Mouse (Mus musculus) testis, adult 2 months (tissue): ENCODE data around the gene Mvb12b.

Source experiments
- CTCF ChIP-seq: fragments of 200-500 bp; IDR thresholded peaks from 2 replicates; pipeline ENCODE4 v1.5.1; 2012; ENCODE audit warnings: low read depth, mild to moderate bottlenecking, inconsistent platforms, low read length, moderate library complexity; ENCODE audit not compliant: control insufficient read depth, insufficient read depth, insufficient replicate concordance
- POLR2A ChIP-seq: fragments of 200-500 bp; IDR thresholded peaks from 2 replicates; pipeline ENCODE4 v1.6.1; 2012; ENCODE audit warnings: low read depth, mild to moderate bottlenecking, inconsistent platforms, low read length, moderate library complexity; ENCODE audit not compliant: control insufficient read depth

DNA sequence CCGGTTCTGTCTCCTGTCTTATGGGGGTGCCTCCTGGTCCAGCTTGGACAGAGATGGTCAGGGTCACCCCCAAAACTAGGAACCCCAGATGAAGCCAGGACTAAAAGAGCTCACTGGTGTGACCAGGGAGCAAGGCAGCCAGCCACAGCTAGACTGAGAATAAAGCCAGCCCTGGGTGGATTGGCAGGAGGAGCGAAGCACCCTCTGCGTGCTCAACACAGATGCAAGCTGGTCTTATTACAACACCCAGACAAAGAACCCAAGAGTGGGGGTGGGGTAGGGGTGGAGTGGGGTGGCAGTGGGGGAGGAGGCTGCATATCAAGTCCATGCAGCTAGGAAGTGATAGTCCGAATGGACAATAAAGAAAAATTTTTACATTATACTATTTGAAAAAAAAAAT lies 204.2 kb downstream of the Mvb12b start:
- TF ChIP-seq POLR2A: no peak
- TF ChIP-seq CTCF: no peak
